Mouse (Mus musculus) limb, embryonic 11.5 days (tissue): ENCODE data around the gene Slc25a42. TPM values are rescaled to one million over a fixed set of nuclear protein-coding genes. Genes with fewer than 3 reads are reported as not detected.
A peak's percentile ranks its signal among the peaks of the same experiment; 100 is the strongest.

Experiments used
- ATAC-seq: fragments of 200-750 bp; cut with Nextera tagmentation; 2 replicates; pipeline ENCODE4 v1.8.0; 2017; ENCODE audit warnings: low read depth; ENCODE audit not compliant: insufficient number of reproducible peaks, low FRiP score, low TSS enrichment
- DNase-seq: peaks from one replicate; pipeline ENCODE4 v3.0.0-alpha.2; 2015; ENCODE audit warnings: low spot score
- H3K27ac ChIP-seq: fragments of 300-500 bp; sonication (generic); replicated peaks from 2 replicates; pipeline ENCODE4 v1.5.1; 2014; ENCODE audit warnings: low read depth, mild to moderate bottlenecking, low read length
- H3K27me3 ChIP-seq: fragments of 300-500 bp; sonication (generic); 2 replicates; pipeline ENCODE4 v1.6.1; 2014; ENCODE audit warnings: mild to moderate bottlenecking, low read length, mixed read lengths; ENCODE audit not compliant: control insufficient read depth, insufficient read depth
- H3K36me3 ChIP-seq: fragments of 300-500 bp; sonication (generic); 2 replicates; pipeline ENCODE4 v1.6.1; 2014; ENCODE audit warnings: mild to moderate bottlenecking, low read length, moderate library complexity, mixed read lengths; ENCODE audit not compliant: control insufficient read depth, insufficient read depth
- H3K4me1 ChIP-seq: fragments of 300-500 bp; sonication (generic); 2 replicates; pipeline ENCODE4 v1.6.1; 2014; ENCODE audit warnings: low read length, mixed read lengths; ENCODE audit not compliant: control insufficient read depth, insufficient read depth
- H3K4me2 ChIP-seq: fragments of 300-500 bp; sonication (generic); 2 replicates; pipeline ENCODE4 v1.6.1; 2014; ENCODE audit warnings: low read depth, mild to moderate bottlenecking, moderate library complexity; ENCODE audit not compliant: severe bottlenecking
- H3K4me3 ChIP-seq: fragments of 300-500 bp; sonication (generic); 2 replicates; pipeline ENCODE4 v1.5.1; 2014; ENCODE audit warnings: low read depth, low read length
- H3K9ac ChIP-seq: fragments of 300-500 bp; sonication (generic); 2 replicates; pipeline ENCODE4 v1.6.1; 2014; ENCODE audit warnings: mild to moderate bottlenecking, low read length
- H3K9me3 ChIP-seq: fragments of 300-500 bp; sonication (generic); 2 replicates; pipeline ENCODE4 v1.6.1; 2016; ENCODE audit warnings: low read length; ENCODE audit not compliant: control insufficient read depth
- WGBS: fragments of 180-500 bp; shearing (Covaris S2); extraction: QIAGEN DNeasy Blood & Tissue Kit; methylation state at CpG from one replicate; pipeline ENCODE4 v1.1.7; 2014; 5-methylcytosine and 5-hydroxymethylcytosine counted together
- polyA plus RNA-seq: library from polyadenylated mRNA; unstranded; fragments of >200 nt; fragmentation: Nextera tagmentation; extraction: Ambion mirVana; gene quantifications from 2 replicates; pipeline ENCODE4 v1.2.1, GENCODE M21; 2014

The Slc25a42 gene
- polyA plus RNA-seq, 1 experiment from 2014 or later = 2.4 TPM

GRCm38 (mm10) chr8:70160015-70160414 is 52.1 kb downstream of the Slc25a42 start:
- Histone ChIP-seq H3K4me1 (0 out of 2 replicates have a peak, but pooled peaks cover 6% of the 10 kb centered on the region), H3K36me3 (no peaks in the 10 kb centered on the region), H3K4me3 (no peak overlapping the region), H3K27me3 (peaks cover under 1% of the 10 kb centered on the region), H3K9me3 (no peaks in the 10 kb centered on the region), H3K9ac (no peak overlapping the region), H3K4me2 (no peak overlapping the region), H3K27ac (no peak overlapping the region)
- WGBS = 68% methylated on average over 13 of the region's 13 CpGs
- no peak for ATAC-seq
- no peak for DNase-seq

- Histone ChIP-seq H3K27ac (no peak overlapping the region), H3K9ac (no peak overlapping the region), H3K27me3 (no peaks in the 10 kb centered on the region), H3K4me3 (no peak overlapping the region), H3K4me2 (no peak overlapping the region), H3K9me3 (no peaks in the 10 kb centered on the region), H3K36me3 (no peaks in the 10 kb centered on the region), H3K4me1 (0 out of 2 replicates have a peak, but pooled peaks cover 6% of the 10 kb centered on the region)
- ATAC-seq (no peak), DNase-seq (no peak)
- WGBS = 88% methylated on average over 4 of the region's 4 CpGs
These were observed 52.9 kb downstream of the Slc25a42 start for GRCm38 (mm10) chr8:70159211-70159610.

DNA sequence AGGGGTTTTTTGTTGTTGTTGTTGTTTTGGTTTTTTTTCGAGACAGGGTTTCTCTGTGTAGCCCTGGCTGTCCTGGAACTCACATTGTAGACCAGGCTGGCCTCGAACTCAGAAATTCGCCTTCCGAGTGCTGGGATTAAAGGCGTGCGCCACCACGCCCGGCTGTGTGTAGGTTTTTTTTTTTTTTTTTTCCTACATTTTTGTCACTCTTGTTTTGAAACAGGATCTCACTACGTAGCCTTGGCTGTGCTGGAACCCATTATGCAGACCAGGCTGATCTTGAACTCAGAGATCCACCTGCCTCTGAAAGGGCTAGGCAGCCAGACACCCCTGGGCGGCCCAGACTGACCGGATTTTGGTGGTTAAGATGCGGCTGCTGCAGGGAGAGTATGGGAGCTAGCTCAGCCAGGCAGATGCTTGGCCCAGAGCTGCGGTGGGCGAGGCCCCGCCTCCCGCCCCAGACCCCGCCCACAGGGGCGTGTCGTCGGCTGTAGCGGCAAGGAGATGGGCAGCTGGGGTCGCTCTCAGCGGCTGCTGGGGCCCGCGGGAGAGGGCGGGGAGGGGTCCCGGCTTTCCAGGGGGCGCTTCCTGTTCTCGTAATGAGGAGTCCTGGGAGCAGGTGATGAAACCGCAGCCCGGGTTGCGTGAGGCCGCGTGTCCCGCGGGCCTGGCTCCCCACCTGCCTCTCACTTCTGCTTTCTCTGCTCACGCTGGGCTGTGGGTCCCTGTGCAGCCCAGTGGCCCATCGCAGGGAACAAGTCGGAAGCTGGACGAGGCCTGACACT is 53.8 kb downstream of the Slc25a42 start:
- Histone ChIP-seq H3K4me3 (peak overlapping the region; percentile 32), H3K4me1 (0 out of 2 replicates have a peak, but pooled peaks cover 6% of the 10 kb centered on the region), H3K27ac (no peak overlapping the region), H3K27me3 (no peaks in the 10 kb centered on the region), H3K9me3 (no peaks in the 10 kb centered on the region), H3K4me2 (peak overlapping the region; percentile 50), H3K9ac (peak overlapping the region; percentile 39), H3K36me3 (no peaks in the 10 kb centered on the region)
- ATAC-seq = peak; percentile 87
- peak; percentile 88 for DNase-seq
- WGBS = 15% methylated on average over 35 of the region's 40 CpGs

DNA sequence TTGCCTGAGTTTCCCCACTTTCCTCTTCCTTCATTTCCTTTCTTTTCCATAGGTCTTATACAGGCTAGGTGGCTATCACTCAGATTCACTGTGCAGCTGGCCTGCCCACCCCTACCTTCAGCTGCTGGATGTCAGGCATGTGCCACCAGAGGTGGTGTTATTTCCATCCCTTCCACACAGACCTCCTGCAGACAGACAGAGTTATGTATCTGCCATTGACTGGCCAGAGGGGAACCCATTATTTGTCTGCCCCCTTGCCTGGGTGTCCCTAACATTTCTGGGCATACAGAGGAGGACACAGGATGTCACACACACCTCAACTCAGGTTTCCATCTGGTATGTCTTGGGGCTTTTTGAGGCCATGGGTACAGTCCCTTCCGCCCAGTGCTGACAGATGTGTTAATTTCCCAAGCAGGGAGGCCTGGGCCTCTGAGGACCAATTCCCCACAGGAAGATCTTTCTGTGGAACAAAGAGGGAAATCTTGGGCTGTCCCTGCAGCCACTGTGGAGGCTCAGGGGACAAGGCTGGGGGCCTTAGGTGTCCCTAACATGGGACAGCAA is 54.8 kb downstream of the Slc25a42 start:
- no peak overlapping the region for H3K4me3 ChIP-seq
- H3K4me2 ChIP-seq = no peak overlapping the region
- no peaks in the 10 kb centered on the region for H3K36me3 ChIP-seq
- WGBS = 87% methylated on average over 1 of the region's 1 CpGs
- H3K9me3 ChIP-seq = no peaks in the 10 kb centered on the region
- no peak overlapping the region for H3K9ac ChIP-seq
- no peak overlapping the region for H3K27ac ChIP-seq
- DNase-seq (no peak), ATAC-seq (no peak)
- no peaks in the 10 kb centered on the region for H3K27me3 ChIP-seq
- H3K4me1 ChIP-seq = 0 out of 2 replicates have a peak, but pooled peaks cover 8% of the 10 kb centered on the region

DNA sequence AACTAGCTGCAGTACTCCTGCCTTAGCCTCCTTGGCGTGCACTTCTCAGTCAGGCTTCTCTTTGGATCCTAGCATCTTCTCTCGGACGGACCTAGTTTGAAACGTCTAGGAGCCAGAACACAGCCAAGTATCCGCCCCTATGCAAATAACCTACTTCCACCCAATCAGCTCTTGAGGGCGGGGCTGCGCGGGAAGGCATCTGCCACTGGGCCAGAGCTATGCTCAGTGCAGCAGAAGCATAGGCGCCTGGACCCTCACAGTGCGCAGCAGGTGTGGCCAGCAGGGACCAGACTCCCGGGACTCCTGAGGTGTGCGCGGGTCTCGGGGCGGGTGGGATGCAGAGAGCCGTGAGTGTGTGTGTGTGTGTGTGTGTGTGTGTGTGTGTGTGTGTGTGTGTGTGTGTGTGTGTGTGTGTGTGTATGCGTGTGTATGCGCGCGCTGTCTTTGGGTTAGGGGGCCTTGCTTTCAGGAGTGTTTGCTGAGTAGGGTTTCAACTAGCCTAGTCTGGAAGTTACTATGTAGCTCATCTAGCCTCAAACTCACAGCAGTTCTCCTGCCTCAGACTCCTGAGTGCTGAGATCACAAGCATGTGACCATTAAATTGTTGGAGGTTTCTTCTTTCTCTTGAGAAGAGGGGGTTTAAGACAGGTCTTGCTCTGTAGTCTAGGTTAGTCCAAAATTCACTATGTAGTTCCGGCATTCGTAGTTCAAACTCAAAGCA is 59.4 kb downstream of the Slc25a42 start:
- peaks cover 7% of the 10 kb centered on the region for H3K4me1 ChIP-seq
- no peak overlapping the region for H3K27ac ChIP-seq
- no peaks in the 10 kb centered on the region for H3K9me3 ChIP-seq
- H3K4me3 ChIP-seq = no peak overlapping the region
- peak overlapping the region; percentile 33; the same call in 1 of the 2 replicates for H3K4me2 ChIP-seq
- no peak overlapping the region for H3K9ac ChIP-seq
- DNase-seq (peak; percentile 85), ATAC-seq (peak; percentile 89)
- H3K36me3 ChIP-seq = no peaks in the 10 kb centered on the region
- H3K27me3 ChIP-seq = 0 out of 2 replicates have a peak, but pooled peaks cover 2% of the 10 kb centered on the region
- 16% methylated on average over 21 of the region's 22 CpGs for WGBS

DNA sequence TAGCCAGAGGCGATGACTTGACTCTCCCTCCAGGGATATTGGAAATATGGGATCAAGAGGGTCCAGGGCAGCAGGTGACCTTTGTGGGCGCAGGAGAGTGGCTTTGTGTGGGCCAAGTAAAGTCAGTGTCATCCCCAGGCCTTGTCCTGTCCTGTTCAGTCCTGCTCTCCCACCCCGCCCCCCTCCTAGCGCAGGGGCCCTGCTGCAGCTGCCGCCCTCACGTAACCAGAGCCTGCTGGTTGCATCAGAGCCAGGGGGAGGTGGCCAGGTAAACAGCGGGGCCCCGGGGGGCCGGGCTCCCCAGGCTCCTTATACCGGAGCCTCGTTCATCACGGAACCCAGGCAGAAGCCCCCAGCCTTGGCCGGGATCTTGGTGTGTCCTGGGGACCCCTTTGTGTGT is 61.9 kb downstream of the Slc25a42 start:
- no peaks in the 10 kb centered on the region for H3K9me3 ChIP-seq
- peak overlapping the region; percentile 7; the same call in 1 of the 2 replicates for H3K9ac ChIP-seq
- DNase-seq (peak; percentile 41), ATAC-seq (peak; percentile 47; the same call in 1 of the 2 replicates)
- H3K27me3 ChIP-seq = 0 out of 2 replicates have a peak, but pooled peaks cover 2% of the 10 kb centered on the region
- no peak overlapping the region for H3K27ac ChIP-seq
- peaks cover 7% of the 10 kb centered on the region for H3K4me1 ChIP-seq
- H3K4me2 ChIP-seq = no peak overlapping the region
- peaks cover under 1% of the 10 kb centered on the region for H3K36me3 ChIP-seq
- H3K4me3 ChIP-seq = no peak overlapping the region
- WGBS = 16% methylated on average over 13 of the region's 13 CpGs

DNA sequence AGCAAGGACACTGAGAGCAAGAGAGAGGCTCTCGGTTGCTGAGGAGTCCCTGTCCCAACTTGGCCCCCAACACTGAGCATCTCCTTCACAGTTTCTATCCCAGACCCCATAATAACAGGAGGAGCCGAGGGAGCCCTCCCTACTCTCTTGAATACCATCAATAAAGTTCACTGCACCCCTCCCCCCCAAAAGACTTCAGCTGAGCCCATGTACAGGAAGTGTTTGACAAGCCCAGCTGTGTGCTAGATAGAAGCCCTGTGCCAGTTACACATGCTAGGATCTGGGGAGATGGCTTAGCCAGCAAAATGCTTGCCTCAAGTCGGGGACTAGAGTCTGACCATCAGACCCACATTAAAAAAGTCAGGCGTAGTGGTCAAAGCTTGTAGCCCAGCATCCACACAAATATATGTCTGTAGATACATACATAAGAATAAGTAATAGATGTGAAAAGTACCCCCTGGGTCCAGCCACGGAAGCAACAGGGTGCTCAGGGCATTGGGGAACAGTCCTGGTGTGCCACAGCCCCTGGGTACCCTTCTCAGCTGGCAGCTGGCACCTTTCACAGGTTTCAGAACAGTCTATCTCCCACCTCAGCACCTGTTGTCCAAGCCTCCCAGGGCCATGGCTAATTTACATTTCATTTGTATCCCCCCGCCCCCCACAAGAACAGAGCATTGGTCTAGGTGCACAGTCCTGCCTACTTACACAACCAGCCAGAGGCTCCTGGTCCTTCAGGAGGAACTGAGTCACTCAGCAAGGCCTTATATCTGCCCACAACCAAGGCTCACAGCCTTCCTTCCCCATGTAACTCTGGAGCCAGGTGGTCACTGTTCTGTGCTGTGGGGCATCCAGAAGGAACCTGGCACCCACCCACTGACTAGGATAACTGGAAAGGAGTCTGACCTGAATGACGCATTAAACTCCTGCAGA is 64.2 kb downstream of the Slc25a42 start:
- Histone ChIP-seq H3K27me3 (0 out of 2 replicates have a peak, but pooled peaks cover 2% of the 10 kb centered on the region), H3K9me3 (no peaks in the 10 kb centered on the region), H3K36me3 (peaks cover 10% of the 10 kb centered on the region), H3K4me1 (peaks cover 7% of the 10 kb centered on the region), H3K9ac (no peak overlapping the region), H3K4me3 (no peak overlapping the region), H3K4me2 (no peak overlapping the region), H3K27ac (no peak overlapping the region)
- 83% methylated on average over 7 of the region's 7 CpGs for WGBS
- DNase-seq (no peak), ATAC-seq (no peak)
